Mouse (Mus musculus) heart, adult 2 months (tissue): ENCODE measurements around the gene Cdca4.

Experiments
- CTCF ChIP-seq: fragments of 200-600 bp; IDR thresholded peaks from 2 replicates; pipeline ENCODE4 v1.8.1; 2022; ENCODE audit warnings: antibody characterized with exemption, mild to moderate bottlenecking, moderate library complexity
- EP300 ChIP-seq: fragments of 200-500 bp; IDR thresholded peaks from 2 replicates; pipeline ENCODE4 v1.6.1; 2011; ENCODE audit warnings: low read depth, low read length, control low read depth; ENCODE audit not compliant: insufficient read depth
- POLR2A ChIP-seq: fragments of 200-500 bp; IDR thresholded peaks from 2 replicates; pipeline ENCODE4 v1.6.1; 2011; ENCODE audit warnings: mild to moderate bottlenecking, low read depth, low read length, control low read depth; ENCODE audit not compliant: insufficient read depth

DNA sequence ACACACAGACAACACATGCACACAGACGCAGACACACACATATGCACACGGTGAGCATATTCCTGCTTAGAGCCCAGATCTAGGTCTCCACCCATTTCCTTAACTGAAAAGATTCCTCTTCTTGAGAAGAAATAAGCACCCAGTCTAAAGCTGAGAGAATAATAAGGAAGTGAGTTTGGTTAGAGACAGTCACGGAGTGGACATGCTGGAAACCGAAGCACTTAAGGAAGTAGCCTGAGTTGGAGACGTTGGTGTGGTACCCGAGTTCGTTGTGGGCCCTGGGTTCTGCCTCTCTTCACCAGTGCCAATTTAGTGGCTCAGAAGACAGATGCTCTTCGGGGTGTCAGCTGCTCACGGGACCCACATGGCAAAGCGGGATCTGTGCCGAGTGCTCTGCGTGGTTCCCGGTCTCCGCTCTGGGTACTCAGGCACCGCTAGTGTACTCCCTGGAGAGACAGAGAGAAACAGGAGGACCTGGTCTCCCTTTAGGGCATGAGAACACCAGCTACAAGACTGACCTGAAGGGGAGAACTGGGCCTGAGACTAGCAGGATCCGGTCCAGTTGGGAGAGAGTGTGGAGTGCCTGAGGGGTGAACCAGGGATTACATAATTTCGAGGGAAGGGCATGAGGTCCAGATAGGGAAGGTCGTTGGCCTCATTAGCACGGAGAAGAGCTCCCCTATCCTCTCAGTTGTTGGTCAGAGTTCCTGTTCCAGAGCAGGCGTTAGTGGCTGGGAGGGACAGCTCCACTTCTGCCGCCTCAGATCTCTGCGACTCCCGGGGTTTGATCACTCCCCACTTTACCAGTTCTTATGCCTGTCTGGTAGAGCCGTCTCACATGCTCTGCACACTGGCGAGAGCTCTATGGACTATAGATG, 11.2 kb upstream of the Cdca4 start:
- TF ChIP-seq POLR2A (no peak), CTCF (no peak), EP300 (no peak)
